ENCODE assay signal across 10 mouse cellular contexts in the genomic region with DNA sequence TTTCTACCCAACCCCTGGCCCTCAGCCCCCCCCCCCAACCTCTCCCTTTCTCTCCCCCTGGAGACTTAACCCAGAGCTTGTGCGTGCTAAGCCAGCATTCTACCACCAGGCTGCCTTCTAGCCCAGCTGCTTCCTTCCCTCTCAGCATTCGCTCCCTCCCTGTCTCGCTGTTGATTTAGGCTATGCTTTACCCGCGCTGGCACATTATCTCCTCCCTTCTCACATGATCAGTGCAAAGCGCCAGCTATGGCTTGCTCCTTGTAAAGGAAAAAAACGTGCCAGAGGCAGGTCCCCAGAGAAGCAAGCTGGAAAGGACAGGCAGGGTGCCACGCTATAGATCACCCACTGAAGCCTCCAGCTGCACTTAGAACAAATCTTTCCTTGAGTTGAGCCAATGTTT.
DNase-seq lines count a peak whose midpoint lies in the region; ATAC-seq lines count a peak whose summit lies in the region.
"Had no signal": no experiment of that assay in that cellular context is flagged by ENCODE, and none has a peak within 500 bp of the region (broad histone marks: within the 10 kb centered on the region; RNA-seq: fewer than 3 reads in every experiment).

No protein-coding gene starts in this region.

- H3K4me2 ChIP-seq in liver, embryonic 11.5 days = no peak overlapping the region
- H3K4me2 ChIP-seq: midbrain, embryonic 12.5 days had no signal

- DNase-seq in embryo, embryonic 10.5 days (ENCODE audit: low spot score) = peak; percentile 24
- DNase-seq in embryo, embryonic 9.5 days (ENCODE audit: extremely low spot score) = no peak
- DNase-seq in layer of hippocampus, adult 9-11 months = peak; percentile 7
- DNase-seq in layer of hippocampus, adult 18-20 months (ENCODE audit: low spot score in 2 of 2) = no peak
- DNase-seq in gonadal fat pad, adult 2 months (ENCODE audit: low read depth) = peak; percentile 31
- peak; percentile 29 for DNase-seq in mesoderm, embryonic 11.5 days (ENCODE audit: low read depth, low spot score)
- no peak for DNase-seq in Muller cell, postnatal 12 days (ENCODE audit: inconsistent ontology term)
- no peak for DNase-seq in liver, embryonic 11.5 days (ENCODE audit: low spot score)

- no peaks in the 10 kb centered on the region for H3K9me3 ChIP-seq in liver, embryonic 11.5 days (ENCODE audit: control insufficient read depth, low read length)
- H3K9me3 ChIP-seq: midbrain, embryonic 12.5 days had no signal

- ATAC-seq in liver, embryonic 11.5 days (replicated peaks; ENCODE audit: low FRiP score) = no peak
- ATAC-seq: activated CD4-positive, CD25-positive, alpha-beta regulatory T cell, adult 4 months had no signal

- no peaks in the 10 kb centered on the region for H3K4me1 ChIP-seq in liver, embryonic 11.5 days (replicated peaks; ENCODE audit: control insufficient read depth, insufficient read depth, low read length)
- H3K4me1 ChIP-seq: midbrain, embryonic 12.5 days had no signal

- WGBS in liver, embryonic 11.5 days = 49% methylated on average over 8 of the region's 8 CpGs

- H3K27me3 ChIP-seq in liver, embryonic 11.5 days (replicated peaks; ENCODE audit: control insufficient read depth, insufficient read depth, low read length) = no peaks in the 10 kb centered on the region
- H3K27me3 ChIP-seq: midbrain, embryonic 12.5 days had no signal

- H3K36me3 ChIP-seq in liver, embryonic 11.5 days (ENCODE audit: control insufficient read depth, insufficient read depth, low read length) = no peaks in the 10 kb centered on the region
- H3K36me3 ChIP-seq: midbrain, embryonic 12.5 days had no signal

- no peak overlapping the region for H3K9ac ChIP-seq in liver, embryonic 11.5 days (ENCODE audit: low read depth, low read length)
- H3K9ac ChIP-seq: midbrain, embryonic 12.5 days had no signal

- no peak overlapping the region for H3K27ac ChIP-seq in liver, embryonic 11.5 days (ENCODE audit: low read depth, low read length)
- H3K27ac ChIP-seq: midbrain, embryonic 12.5 days had no signal

- no peak overlapping the region for H3K4me3 ChIP-seq in liver, embryonic 11.5 days (ENCODE audit: low read depth, low read length)
- H3K4me3 ChIP-seq: midbrain, embryonic 12.5 days had no signal

Comparison
In these comparisons a context has a peak if more than half of its experiments do, and no peak if none do; other contexts are left out.
1. DNase-seq: peak in embryo, embryonic 10.5 days (single experiment), layer of hippocampus, adult 9-11 months (single experiment), gonadal fat pad, adult 2 months (single experiment) and mesoderm, embryonic 11.5 days (single experiment); none in embryo, embryonic 9.5 days (single experiment), layer of hippocampus, adult 18-20 months (0 of 2), Muller cell, postnatal 12 days (single experiment) and liver, embryonic 11.5 days (single experiment).